Mouse (Mus musculus): ENCODE measurements around the gene Olfr764-ps1. TPM values are rescaled to one million over a fixed set of nuclear protein-coding genes. Genes with fewer than 3 reads are reported as not detected.
A peak's percentile ranks its signal among the peaks of the same experiment; 100 is the strongest.
"Not testable (repeated sequence)": the region's sequence is repeated elsewhere in the genome, so short reads cannot be mapped to it uniquely, and the experiment has no call there.

Olfr764-ps1 gene
- polyA plus RNA-seq (2015; fragmentation: Nextera tagmentation; extraction: Ambion mirVana), result not detected in 2 replicates

DNA sequence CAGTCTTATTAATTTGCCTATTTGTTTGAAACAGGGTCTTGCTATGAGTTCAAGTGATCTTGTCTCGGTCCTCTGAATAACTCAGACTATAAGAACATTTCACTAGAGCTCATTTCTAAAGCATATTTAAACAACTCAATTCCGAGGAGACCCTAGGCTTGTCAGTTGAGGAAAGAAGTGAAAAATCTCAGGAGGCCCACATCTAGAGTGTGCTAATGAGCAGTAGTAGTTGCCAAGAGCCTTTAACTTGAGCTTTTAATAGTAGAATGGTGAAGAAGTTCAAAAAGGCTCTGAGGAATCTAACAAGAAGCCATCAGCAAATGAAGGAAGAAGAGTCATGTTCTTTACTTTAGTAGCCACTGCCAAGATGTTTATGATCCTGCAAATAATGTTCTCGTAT lies at the start of gene Olfr764-ps1:
Gene Olfr764-ps1, minus strand, starts transcription at position 101 of the 400 bp plus-strand sequence.
- no peaks in the 10 kb centered on the region for H3K9me3 ChIP-seq (replicated peaks)
- H3K4me2 ChIP-seq, result no peak within 1 kb of the TSS
- no peak within 1 kb of the TSS for H3K27ac ChIP-seq
- ATAC-seq (replicated peaks; ENCODE audit: low FRiP score), result no peak
- H3K36me3 ChIP-seq, result no peaks in the 10 kb centered on the region
- H3K9ac ChIP-seq, result no peak within 1 kb of the TSS
- 83% methylated on average over 3 of the region's 3 CpGs for WGBS
- no peak within 1 kb of the TSS for H3K4me3 ChIP-seq (replicated peaks)
- H3K27me3 ChIP-seq, result no peaks in the 10 kb centered on the region
- no peaks in the 10 kb centered on the region for H3K4me1 ChIP-seq

DNA sequence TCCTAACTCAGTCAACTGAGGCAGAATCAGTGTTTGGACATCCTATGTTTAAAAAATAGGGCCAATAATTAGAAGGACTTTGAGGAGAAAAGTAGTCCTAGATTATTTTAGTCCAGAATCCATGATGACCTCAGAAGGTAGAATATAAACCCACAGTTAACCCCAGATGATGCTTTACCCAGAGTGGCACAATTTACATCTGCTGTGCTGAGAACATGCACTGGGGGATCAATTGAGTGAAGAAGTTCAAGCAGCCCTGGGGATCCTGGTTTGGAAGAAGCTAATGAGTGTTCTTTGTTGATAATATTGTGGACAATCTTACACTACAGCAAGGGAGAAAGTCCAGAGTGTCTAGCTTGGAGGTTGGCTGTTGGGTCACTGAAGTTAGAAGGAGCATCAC lies 43.1 kb upstream of the Olfr764-ps1 start, which contains the start of gene Olfr767:
Gene Olfr767, minus strand, starts transcription at position 101 of the 400 bp plus-strand sequence.
- not testable (repeated sequence) for H3K4me2 ChIP-seq; H3K27ac ChIP-seq; H3K9ac ChIP-seq; H3K4me1 ChIP-seq; H3K4me3 ChIP-seq (replicated peaks); ATAC-seq (replicated peaks; ENCODE audit: low FRiP score); H3K9me3 ChIP-seq (replicated peaks); H3K27me3 ChIP-seq; H3K36me3 ChIP-seq

DNA sequence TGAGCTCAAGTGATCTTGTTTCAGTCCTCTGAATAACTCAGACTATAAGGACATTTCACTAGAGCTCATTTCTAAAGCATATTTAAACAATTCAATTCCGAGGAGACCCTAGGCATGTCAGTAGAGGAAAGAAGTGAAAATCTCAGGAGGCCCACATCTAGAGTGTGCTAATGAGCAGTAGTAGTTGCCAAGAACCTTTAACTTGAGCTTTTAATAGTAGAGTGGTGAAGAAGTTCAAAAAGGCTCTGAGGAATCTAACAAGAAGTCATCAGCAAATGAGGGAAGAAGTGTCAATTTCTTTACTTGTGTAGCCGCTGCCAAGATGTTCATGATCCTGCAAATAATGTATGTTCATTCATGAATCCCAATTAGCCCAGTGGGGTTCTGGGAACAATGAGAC lies 29.2 kb upstream of the Olfr764-ps1 start, which contains the start of gene Olfr766-ps1:
Gene Olfr766-ps1, minus strand, starts transcription at position 101 of the 400 bp plus-strand sequence.
- H3K36me3 ChIP-seq, result no peaks in the 10 kb centered on the region
- H3K9me3 ChIP-seq (replicated peaks), result no peaks in the 10 kb centered on the region
- 89% methylated on average over 2 of the region's 2 CpGs for WGBS
- no peak within 1 kb of the TSS for H3K27ac ChIP-seq
- no peaks in the 10 kb centered on the region for H3K4me1 ChIP-seq
- ATAC-seq (replicated peaks; ENCODE audit: low FRiP score), result no peak
- H3K9ac ChIP-seq, result no peak within 1 kb of the TSS
- no peak within 1 kb of the TSS for H3K4me3 ChIP-seq (replicated peaks)
- no peak within 1 kb of the TSS for H3K4me2 ChIP-seq
- H3K27me3 ChIP-seq, result no peaks in the 10 kb centered on the region

DNA sequence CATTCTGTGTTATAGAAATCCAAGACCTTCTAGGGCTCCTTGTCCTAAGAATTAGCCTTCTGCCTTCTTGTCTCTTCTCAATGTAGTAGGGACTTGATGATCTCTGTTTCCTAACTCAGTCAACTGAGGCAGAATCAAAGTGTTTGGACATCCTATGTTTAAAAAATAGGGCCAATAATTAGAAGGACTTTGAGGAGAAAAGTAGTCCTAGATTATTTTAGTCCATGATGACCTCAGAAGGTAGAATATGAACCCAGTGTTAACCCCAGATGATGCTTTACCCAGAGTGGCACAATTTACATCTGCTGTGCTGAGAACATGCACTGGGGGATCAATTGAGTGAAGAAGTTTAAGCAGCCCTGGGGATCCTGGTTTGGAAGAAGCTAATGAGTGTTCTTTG lies 10.2 kb upstream of the Olfr764-ps1 start, which contains the start of gene Olfr765:
Gene Olfr765, minus strand, starts transcription at position 101 of the 400 bp plus-strand sequence.
- H3K4me2 ChIP-seq; H3K36me3 ChIP-seq; H3K27me3 ChIP-seq; H3K9me3 ChIP-seq (replicated peaks); ATAC-seq (replicated peaks; ENCODE audit: low FRiP score); H3K9ac ChIP-seq; H3K4me3 ChIP-seq (replicated peaks); H3K27ac ChIP-seq; H3K4me1 ChIP-seq: not testable (repeated sequence)

DNA sequence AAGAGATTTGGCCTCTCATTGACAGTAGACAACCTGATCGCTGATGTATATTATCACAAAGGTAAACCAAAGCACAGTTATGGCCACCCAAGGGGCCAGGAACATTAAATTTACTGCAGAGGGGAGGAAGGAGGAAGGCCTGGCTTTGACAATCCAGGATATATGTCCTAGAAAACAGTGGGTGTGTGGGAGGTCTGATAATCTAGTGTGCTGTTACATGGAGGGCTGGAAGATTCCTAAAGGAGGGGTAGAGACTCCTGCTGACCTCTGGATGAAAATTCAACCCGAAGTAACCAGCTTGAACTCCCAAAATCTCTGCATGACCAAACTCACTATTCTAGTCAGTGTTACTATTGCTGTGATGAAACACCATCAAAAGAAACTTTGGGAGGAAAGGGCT lies 11.4 kb downstream of the Olfr764-ps1 start:
- ATAC-seq (replicated peaks; ENCODE audit: low FRiP score), result peak; percentile 63
- 23% methylated on average over 2 of the region's 2 CpGs for WGBS

DNA sequence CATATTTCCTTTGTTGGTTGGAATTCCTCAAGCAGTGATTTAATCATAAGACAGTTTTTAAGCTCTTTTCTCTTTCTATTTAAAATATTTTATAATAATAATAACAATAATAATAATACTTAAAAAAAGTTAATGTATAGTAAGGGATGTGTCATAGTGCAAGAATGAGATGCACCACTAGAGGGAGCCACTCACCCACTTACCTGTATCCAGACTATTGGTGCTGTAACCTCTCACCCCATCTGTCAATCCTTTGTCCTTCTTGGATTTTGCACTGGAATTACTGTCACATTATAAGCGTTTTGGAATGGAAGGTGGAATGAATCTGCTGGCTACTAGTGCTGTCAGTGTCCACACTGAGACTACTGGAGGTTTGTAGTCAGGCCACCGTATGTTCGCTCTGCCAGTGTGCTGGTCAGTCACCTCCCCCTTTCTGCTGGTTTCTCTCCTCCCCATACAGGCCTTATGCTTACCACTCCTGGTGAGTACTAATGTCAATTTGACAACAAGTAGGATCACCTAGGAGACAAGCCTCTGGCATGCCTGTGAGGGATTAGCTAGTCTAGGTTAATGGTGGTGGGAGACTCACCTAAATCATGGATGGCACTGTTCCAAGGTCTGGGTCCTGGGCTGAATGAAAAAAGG lies 13.6 kb downstream of the Olfr764-ps1 start:
- ATAC-seq (replicated peaks; ENCODE audit: low FRiP score), result peak; percentile 73; the same call in 1 of the 2 replicates
- Histone ChIP-seq H3K27ac (no peak overlapping the region), H3K27me3 (no peaks in the 10 kb centered on the region), H3K9me3 (replicated peaks) (no peaks in the 10 kb centered on the region), H3K36me3 (no peaks in the 10 kb centered on the region), H3K9ac (no peak overlapping the region), H3K4me1 (no peaks in the 10 kb centered on the region), H3K4me2 (no peak overlapping the region), H3K4me3 (replicated peaks) (no peak overlapping the region)
- WGBS, result 59% methylated on average over 3 of the region's 3 CpGs

More for the DNA sequence above, 11.4 kb downstream of the Olfr764-ps1 start:
- Histone ChIP-seq H3K27ac (no peak overlapping the region), H3K4me1 (no peaks in the 10 kb centered on the region), H3K9me3 (replicated peaks) (no peaks in the 10 kb centered on the region), H3K36me3 (no peaks in the 10 kb centered on the region), H3K27me3 (no peaks in the 10 kb centered on the region), H3K4me2 (no peak overlapping the region), H3K9ac (no peak overlapping the region), H3K4me3 (replicated peaks) (no peak overlapping the region)

DNA sequence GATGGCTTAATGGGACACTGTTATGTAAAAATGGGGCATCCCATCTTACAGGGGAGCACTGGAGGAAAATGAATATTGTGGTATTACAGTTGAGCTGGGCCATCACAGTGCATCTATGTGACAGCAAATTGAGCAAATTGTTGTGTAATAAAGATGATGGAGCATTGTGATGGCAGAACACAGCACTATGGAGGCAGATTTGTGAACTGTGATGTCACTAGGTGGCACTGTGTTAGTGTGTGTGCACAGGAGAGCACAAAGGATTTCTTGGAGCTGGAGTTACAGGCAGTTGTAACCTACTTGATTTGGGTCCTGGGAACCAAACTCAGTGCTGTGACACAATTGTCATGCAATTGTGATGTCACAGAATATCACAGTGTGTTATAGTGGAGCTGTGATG lies 16.4 kb downstream of the Olfr764-ps1 start:
- H3K9me3 ChIP-seq (replicated peaks), result no peaks in the 10 kb centered on the region
- ATAC-seq (replicated peaks; ENCODE audit: low FRiP score), result 0 out of 2 replicates have a peak, but pooled peaks have one; percentile 12
- no peak overlapping the region for H3K4me2 ChIP-seq
- no peaks in the 10 kb centered on the region for H3K27me3 ChIP-seq
- no peak overlapping the region for H3K27ac ChIP-seq
- H3K4me1 ChIP-seq, result no peaks in the 10 kb centered on the region
- no peaks in the 10 kb centered on the region for H3K36me3 ChIP-seq
- H3K9ac ChIP-seq, result no peak overlapping the region
- no peak overlapping the region for H3K4me3 ChIP-seq (replicated peaks)

DNA sequence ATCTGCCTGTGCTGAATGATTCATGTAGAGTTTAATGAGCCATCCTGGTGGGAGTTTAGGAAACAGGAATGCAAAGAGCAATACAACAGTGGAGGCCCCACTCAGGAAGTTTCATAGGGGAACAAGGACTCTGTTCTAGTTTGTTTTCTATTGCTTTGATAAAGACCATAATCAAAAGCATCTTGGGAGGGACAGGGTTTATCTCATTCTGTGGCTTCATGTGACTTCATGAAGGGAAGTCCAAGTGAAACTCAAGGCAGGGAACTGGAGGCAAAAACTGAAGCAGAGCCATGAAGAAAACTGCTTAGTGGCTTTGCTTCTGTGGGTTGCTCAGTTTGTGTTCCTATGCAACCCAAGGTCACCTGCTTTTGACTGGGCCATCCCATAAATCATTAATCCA lies 25.2 kb downstream of the Olfr764-ps1 start:
- no peak overlapping the region for H3K4me2 ChIP-seq
- ATAC-seq (replicated peaks; ENCODE audit: low FRiP score), result no peak

DNA sequence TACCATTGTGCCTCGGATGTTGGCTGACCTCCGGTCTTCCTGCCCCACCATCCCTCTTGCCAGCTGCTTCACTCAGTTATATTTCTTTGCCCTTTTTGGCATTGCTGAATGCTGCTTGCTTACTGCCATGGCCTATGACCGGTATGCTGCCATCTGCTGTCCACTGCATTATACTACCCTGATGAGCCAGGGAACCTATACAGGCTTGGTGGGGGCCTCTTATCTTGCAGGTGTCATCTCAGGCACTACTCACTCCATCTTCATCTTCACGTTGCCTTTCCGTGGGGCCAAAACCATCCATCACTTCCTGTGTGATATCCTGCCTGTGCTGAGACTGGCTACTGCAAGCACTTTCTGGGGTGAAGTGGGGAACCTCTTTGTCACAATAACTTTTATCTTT lies 28.2 kb downstream of the Olfr764-ps1 start:
- H3K9me3 ChIP-seq (replicated peaks), result not testable (repeated sequence)
- 58% methylated on average over 2 of the region's 5 CpGs for WGBS
- ATAC-seq (replicated peaks; ENCODE audit: low FRiP score), result 0 out of 2 replicates have a peak, but pooled peaks have one; percentile 29

More for the DNA sequence above, 25.2 kb downstream of the Olfr764-ps1 start:
- Histone ChIP-seq H3K36me3 (no peaks in the 10 kb centered on the region), H3K9me3 (replicated peaks) (no peaks in the 10 kb centered on the region), H3K9ac (no peak overlapping the region), H3K4me3 (replicated peaks) (no peak overlapping the region), H3K4me1 (no peaks in the 10 kb centered on the region), H3K27me3 (no peaks in the 10 kb centered on the region), H3K27ac (no peak overlapping the region)

DNA sequence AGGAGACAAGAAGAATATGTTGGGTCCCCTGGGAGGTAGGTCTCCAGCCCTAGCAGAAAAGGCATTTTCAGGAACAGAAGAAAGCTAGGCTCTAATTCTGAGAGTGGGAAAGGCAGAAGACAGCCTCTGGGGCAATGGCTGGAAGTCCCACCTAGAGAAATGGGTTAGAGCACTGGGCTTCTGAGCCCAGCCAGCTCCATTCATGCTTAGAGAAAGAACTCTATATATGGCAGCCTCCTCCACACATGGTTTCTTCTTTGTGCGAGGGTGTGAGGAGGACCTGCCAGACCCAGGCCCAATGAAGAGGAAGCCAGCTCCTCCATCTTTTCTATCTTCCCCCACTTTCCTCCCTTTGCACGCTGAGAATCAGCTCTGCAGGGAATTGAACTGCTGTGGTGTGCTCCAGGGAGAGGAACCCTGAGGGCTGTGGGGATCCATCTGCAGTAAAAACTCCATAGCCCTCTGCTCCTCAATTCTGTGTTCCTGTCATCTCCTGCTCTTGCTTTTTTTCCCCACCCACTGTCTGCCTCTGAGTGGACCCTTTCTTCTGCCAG lies 29.3 kb downstream of the Olfr764-ps1 start, which contains the start of gene Olfr763:
Gene Olfr763, plus strand, starts transcription at position 504 of the 554 bp plus-strand sequence.
- H3K36me3 ChIP-seq, result no peaks in the 10 kb centered on the region
- H3K9me3 ChIP-seq (replicated peaks), result no peaks in the 10 kb centered on the region
- H3K4me2 ChIP-seq, result no peak within 1 kb of the TSS
- ATAC-seq (replicated peaks; ENCODE audit: low FRiP score), result no peak
- no peaks in the 10 kb centered on the region for H3K4me1 ChIP-seq
- no peak within 1 kb of the TSS for H3K9ac ChIP-seq
- WGBS, result 71% methylated on average over 2 of the region's 2 CpGs
- no peak within 1 kb of the TSS for H3K4me3 ChIP-seq (replicated peaks)
- H3K27me3 ChIP-seq, result no peaks in the 10 kb centered on the region
- no peak within 1 kb of the TSS for H3K27ac ChIP-seq

More for the DNA sequence above, 28.2 kb downstream of the Olfr764-ps1 start:
- not testable (repeated sequence) for H3K4me1 ChIP-seq; H3K4me3 ChIP-seq (replicated peaks); H3K27me3 ChIP-seq; H3K4me2 ChIP-seq; H3K9ac ChIP-seq; H3K27ac ChIP-seq; H3K36me3 ChIP-seq

DNA sequence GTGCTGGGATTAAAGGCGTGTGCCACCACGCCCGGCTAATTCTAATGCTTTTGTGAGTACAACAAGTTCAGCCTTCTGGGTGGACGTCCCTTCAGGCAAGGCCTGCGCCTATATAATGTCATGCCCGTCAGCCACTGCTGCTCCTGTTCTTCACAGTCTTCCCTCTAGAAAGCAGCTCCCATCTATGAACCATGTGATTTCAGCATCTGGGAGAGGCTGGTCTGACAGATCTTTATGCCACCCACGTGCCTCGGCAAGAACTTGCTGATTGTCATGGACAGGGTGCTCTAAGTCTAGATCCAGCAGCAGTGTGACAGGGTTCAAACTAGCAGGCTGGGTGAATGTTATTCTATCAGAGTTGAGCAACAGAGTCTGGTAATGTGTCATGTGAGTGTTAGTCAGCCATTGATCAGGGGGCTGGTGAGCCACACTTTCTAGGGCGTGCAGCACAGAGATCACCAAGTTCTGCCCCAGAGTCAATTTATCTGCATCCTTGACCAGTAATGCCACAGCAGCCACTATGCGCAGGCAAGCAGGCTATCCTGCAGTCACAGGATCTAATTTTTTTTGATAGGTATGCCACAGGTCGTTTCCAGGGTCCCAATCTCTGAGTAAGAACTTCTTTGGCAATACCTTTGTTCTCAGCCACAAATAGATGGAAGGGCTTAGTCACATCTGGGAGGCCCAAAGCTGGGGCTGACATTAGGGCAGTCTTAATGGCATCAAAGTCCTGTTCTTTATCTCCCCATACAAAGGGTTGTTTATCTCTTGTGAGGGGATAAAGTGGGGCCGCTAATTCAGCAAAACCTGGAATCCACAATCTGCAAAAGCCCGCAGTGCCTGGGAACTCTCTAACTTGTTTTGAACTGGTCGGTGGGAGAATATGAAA lies 35.4 kb downstream of the Olfr764-ps1 start:
- 81% methylated on average over 14 of the region's 14 CpGs for WGBS
- H3K27ac ChIP-seq, result no peak overlapping the region

DNA sequence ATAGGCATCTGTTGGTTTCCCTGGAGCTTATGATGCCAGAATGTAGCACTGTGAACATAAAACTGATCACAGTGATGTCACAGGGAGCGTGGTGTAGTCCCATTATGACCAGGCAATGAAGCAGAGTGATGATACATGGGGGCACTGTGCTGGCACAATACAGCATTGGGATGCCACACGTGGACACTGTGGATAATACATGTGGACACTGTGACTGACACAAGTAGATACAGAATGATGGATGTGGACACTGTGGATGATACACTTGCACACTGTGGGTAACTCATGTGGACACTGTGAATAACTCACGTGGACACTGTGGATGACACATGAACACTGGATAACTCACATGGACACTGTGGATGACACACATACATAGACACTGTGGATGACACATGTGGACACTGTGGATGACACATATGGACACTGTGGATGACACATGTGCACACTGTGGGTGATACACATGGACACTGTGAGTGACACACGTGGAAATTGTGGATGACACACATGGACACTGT lies 43.1 kb downstream of the Olfr764-ps1 start:
- Histone ChIP-seq H3K9me3 (replicated peaks) (no peaks in the 10 kb centered on the region), H3K27me3 (no peaks in the 10 kb centered on the region), H3K4me3 (replicated peaks) (no peak overlapping the region), H3K4me1 (no peaks in the 10 kb centered on the region), H3K36me3 (no peaks in the 10 kb centered on the region), H3K9ac (no peak overlapping the region), H3K4me2 (no peak overlapping the region), H3K27ac (no peak overlapping the region)
- WGBS, result 74% methylated on average over 4 of the region's 4 CpGs
- ATAC-seq (replicated peaks; ENCODE audit: low FRiP score), result no peak; the same call in 1 of the 2 replicates

More for the DNA sequence above, 35.4 kb downstream of the Olfr764-ps1 start:
- no peaks in the 10 kb centered on the region for H3K4me1 ChIP-seq
- H3K36me3 ChIP-seq, result no peaks in the 10 kb centered on the region
- H3K9me3 ChIP-seq (replicated peaks), result no peaks in the 10 kb centered on the region
- ATAC-seq (replicated peaks; ENCODE audit: low FRiP score), result no peak
- no peak overlapping the region for H3K9ac ChIP-seq
- H3K4me2 ChIP-seq, result no peak overlapping the region
- no peaks in the 10 kb centered on the region for H3K27me3 ChIP-seq
- no peak overlapping the region for H3K4me3 ChIP-seq (replicated peaks)
